Mouse (Mus musculus) right cerebral cortex, postnatal 25 days (tissue): Measurements from ENCODE around the gene Tigd4.
"Not testable (repeated sequence)": the region's sequence is repeated elsewhere in the genome, so short reads cannot be mapped to it uniquely, and the experiment has no call there.

ENCODE experiments used
- DNase-seq: peaks from one replicate; pipeline ENCODE4 v3.0.0; 2022

Gene Tigd4

GRCm38 (mm10) chr3:84593274-84593673 is at the start of gene Tigd4:
Gene Tigd4, plus strand, starts transcription at chr3:84593574.
- DNase-seq, result no peak

- no peak for DNase-seq
These were observed 46.2 kb upstream of the Tigd4 start for GRCm38 (mm10) chr3:84547177-84547576.

- DNase-seq, result no peak
These were observed 37.6 kb upstream of the Tigd4 start for GRCm38 (mm10) chr3:84555780-84556179.

GRCm38 (mm10) chr3:84558301-84558700 is 35.1 kb upstream of the Tigd4 start:
- DNase-seq, result no peak

GRCm38 (mm10) chr3:84562911-84563310 is 30.5 kb upstream of the Tigd4 start:
- not testable (repeated sequence) for DNase-seq

- no peak for DNase-seq
These were observed 30.0 kb upstream of the Tigd4 start for GRCm38 (mm10) chr3:84563415-84563814.

GRCm38 (mm10) chr3:84568540-84568939 is 24.8 kb upstream of the Tigd4 start:
- no peak for DNase-seq

GRCm38 (mm10) chr3:84569587-84569986 is 23.8 kb upstream of the Tigd4 start:
- no peak for DNase-seq

GRCm38 (mm10) chr3:84570501-84570900 is 22.9 kb upstream of the Tigd4 start:
- no peak for DNase-seq

- DNase-seq, result no peak
These were observed 12.7 kb upstream of the Tigd4 start for GRCm38 (mm10) chr3:84580716-84581115.

GRCm38 (mm10) chr3:84581696-84582022 is 11.7 kb upstream of the Tigd4 start:
- DNase-seq, result no peak

GRCm38 (mm10) chr3:84582023-84582912 is 11.1 kb upstream of the Tigd4 start, which contains the start of gene Arfip1:
Gene Arfip1, minus strand, starts transcription at chr3:84582625.
- peak; percentile 93 for DNase-seq

- no peak for DNase-seq
These were observed 10.5 kb upstream of the Tigd4 start for GRCm38 (mm10) chr3:84582913-84583276.

- no peak for DNase-seq
These were observed 6.6 kb upstream of the Tigd4 start for GRCm38 (mm10) chr3:84586736-84587135.

- DNase-seq, result peak; percentile 55
These were observed 1.7 kb downstream of the Tigd4 start for GRCm38 (mm10) chr3:84594894-84595676.

GRCm38 (mm10) chr3:84595677-84596234 is 2.4 kb downstream of the Tigd4 start:
- DNase-seq, result no peak

GRCm38 (mm10) chr3:84597996-84598734 is 4.8 kb downstream of the Tigd4 start:
- no peak for DNase-seq

GRCm38 (mm10) chr3:84598756-84599155 is 5.4 kb downstream of the Tigd4 start:
- DNase-seq, result no peak

GRCm38 (mm10) chr3:84601870-84602495 is 8.6 kb downstream of the Tigd4 start:
- DNase-seq, result no peak

- DNase-seq, result no peak
These were observed 9.4 kb downstream of the Tigd4 start for GRCm38 (mm10) chr3:84602759-84603158.

- no peak for DNase-seq
These were observed 9.8 kb downstream of the Tigd4 start for GRCm38 (mm10) chr3:84603212-84603611.

- no peak for DNase-seq
These were observed 16.9 kb downstream of the Tigd4 start for GRCm38 (mm10) chr3:84610183-84610710.
